Mouse (Mus musculus) liver, adult 2 months (tissue): ENCODE measurements around the gene Slc26a8. TPM values are rescaled to one million over a fixed set of nuclear protein-coding genes. Genes with fewer than 3 reads are reported as not detected.

Experiments
- DNase-seq: peaks from one replicate; pipeline ENCODE4 v3.0.0-alpha.2; 2011; ENCODE audit warnings: low read depth, low spot score; ENCODE audit errors: extremely low read depth
- H3K27ac ChIP-seq: fragments of 200-500 bp; replicated peaks from 2 replicates; pipeline ENCODE4 v1.5.1; 2012; ENCODE audit warnings: low read depth, mild to moderate bottlenecking, control low read depth, inconsistent platforms, low read length; ENCODE audit not compliant: insufficient read depth
- H3K27me3 ChIP-seq: fragments of 200-500 bp; 2 replicates; pipeline ENCODE4 v1.6.1; 2012; ENCODE audit warnings: mild to moderate bottlenecking, moderate library complexity, low read length, inconsistent platforms; ENCODE audit not compliant: control insufficient read depth, insufficient read depth
- H3K36me3 ChIP-seq: fragments of 200-500 bp; 2 replicates; pipeline ENCODE4 v1.6.1; 2012; ENCODE audit warnings: low read length, inconsistent platforms; ENCODE audit not compliant: control insufficient read depth, insufficient read depth
- H3K4me1 ChIP-seq: fragments of 200-500 bp; 2 replicates; pipeline ENCODE4 v1.6.1; 2011; ENCODE audit warnings: low read length; ENCODE audit not compliant: control insufficient read depth, insufficient read depth
- H3K4me3 ChIP-seq: fragments of 200-500 bp; 2 replicates; pipeline ENCODE4 v1.5.1; 2011; ENCODE audit warnings: low read depth, mild to moderate bottlenecking, control low read depth, low read length, moderate library complexity; ENCODE audit not compliant: insufficient read depth
- H3K79me2 ChIP-seq: fragments of 200-500 bp; 2 replicates; pipeline ENCODE4 v1.6.1; 2012; ENCODE audit warnings: inconsistent platforms, mild to moderate bottlenecking, low read length, moderate library complexity; ENCODE audit not compliant: control insufficient read depth, insufficient read depth
- H3K9ac ChIP-seq: fragments of 200-500 bp; 2 replicates; pipeline ENCODE4 v1.6.1; 2012; ENCODE audit warnings: low read depth, mild to moderate bottlenecking, control low read depth, inconsistent platforms, low read length
- CTCF ChIP-seq: fragments of 200-500 bp; IDR thresholded peaks from 2 replicates; pipeline ENCODE4 v1.5.1; 2011; ENCODE audit warnings: low read depth, low read length, control low read depth
- POLR2A ChIP-seq: fragments of 200-500 bp; IDR thresholded peaks from 2 replicates; pipeline ENCODE4 v1.6.1; 2011; ENCODE audit warnings: low read length, control low read depth; ENCODE audit not compliant: insufficient read depth; ENCODE audit errors: extremely low read depth
- WGBS: fragments of 180-500 bp; shearing (Covaris S2); methylation state at CpG from one replicate; pipeline ENCODE4 v1.1.7; 2018; 5-methylcytosine and 5-hydroxymethylcytosine counted together
- polyA plus RNA-seq: library from polyadenylated mRNA; depleted of rRNA; stranded (reverse); fragments of >200 nt; gene quantifications from 2 replicates; pipeline ENCODE4 v1.2.3, GENCODE M21; 2012
- total RNA-seq: library from RNA; depleted of rRNA; stranded (reverse); fragments of >200 nt; gene quantifications from 2 replicates; pipeline ENCODE4 v1.2.3, GENCODE M21; 2014

Gene Slc26a8
- total and polyA plus RNA-seq, 2 experiments = 0.11 TPM; not detected in 1

DNA sequence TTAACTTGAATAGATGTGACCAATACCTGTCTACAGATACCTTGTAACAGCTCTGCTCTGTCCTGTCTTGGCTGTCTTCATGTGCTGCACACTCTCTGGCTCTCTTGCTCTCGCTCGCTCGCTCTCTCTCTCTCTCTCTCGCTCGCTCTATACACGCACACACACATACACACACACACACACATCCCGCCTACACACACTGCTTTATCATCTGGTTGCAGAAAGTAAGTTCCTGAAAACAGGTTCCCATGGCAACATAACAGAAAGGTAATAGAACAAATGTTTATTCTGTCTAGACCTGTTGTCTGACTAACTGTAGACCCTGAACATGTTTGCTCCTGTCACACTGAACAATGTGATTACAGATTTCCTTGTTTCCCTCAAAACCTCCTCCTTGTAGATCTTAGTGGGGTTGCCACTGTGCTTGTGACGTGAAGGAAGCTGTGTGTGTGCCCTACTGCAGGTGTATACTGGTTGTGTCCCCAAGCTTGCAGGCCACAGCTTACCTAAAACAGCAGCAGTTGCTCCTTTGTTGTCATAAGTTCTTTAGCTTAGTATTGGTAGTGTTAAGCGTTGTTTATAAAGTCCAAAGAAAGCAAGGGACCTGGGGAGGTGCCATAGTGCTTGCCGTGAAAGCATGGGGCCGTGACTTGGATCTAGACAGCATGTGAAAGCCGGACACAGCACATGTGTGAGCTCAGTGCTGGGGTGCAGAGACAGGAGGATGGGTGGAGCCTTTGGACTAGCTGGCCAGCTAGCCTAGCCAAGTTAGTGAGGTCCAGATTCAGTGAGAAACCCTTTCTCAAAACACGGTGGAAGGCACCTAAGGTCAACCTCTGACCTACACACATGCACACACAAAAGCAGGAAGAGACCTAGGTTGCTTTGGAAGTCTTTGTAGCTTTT, 7.5 kb upstream of the Slc26a8 start:
- Histone ChIP-seq H3K36me3 (no peaks in the 10 kb centered on the region), H3K79me2 (peaks cover 27% of the 10 kb centered on the region), H3K4me1 (peaks cover 46% of the 10 kb centered on the region), H3K4me3 (no peak overlapping the region), H3K9ac (peak overlapping the region; percentile 38), H3K27me3 (no peaks in the 10 kb centered on the region), H3K27ac (peak overlapping the region; percentile 71)
- TF ChIP-seq CTCF = no peak
- TF ChIP-seq POLR2A = no peak
- peak; percentile 84 for DNase-seq
- WGBS = 15% methylated on average over 13 of the region's 13 CpGs

DNA sequence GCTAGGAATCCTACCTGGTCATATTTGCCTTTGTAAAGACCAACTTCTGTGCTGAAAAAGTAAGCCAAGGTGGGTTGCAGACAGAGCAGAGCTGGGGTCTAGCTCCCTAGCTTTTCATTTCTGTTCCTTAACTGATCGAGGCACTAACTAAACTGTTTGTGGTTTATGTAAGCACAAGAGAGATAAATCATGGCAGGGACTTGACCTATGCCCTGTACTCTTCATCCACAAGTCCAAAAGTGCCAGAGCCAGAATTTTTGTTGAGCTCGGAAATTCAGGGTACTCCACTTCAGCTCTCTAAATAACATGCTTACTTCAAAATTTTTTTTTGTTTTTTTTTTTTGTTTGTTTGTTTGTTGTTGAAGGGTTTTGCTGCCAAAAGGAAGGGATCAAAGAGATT, 6.6 kb upstream of the Slc26a8 start:
- Histone ChIP-seq H3K27me3 (no peaks in the 10 kb centered on the region), H3K4me3 (no peak overlapping the region), H3K4me1 (peaks cover 46% of the 10 kb centered on the region), H3K9ac (peak overlapping the region; percentile 72), H3K79me2 (peaks cover 32% of the 10 kb centered on the region), H3K36me3 (no peaks in the 10 kb centered on the region), H3K27ac (peak overlapping the region; percentile 93)
- 6% methylated on average over 2 of the region's 2 CpGs for WGBS
- DNase-seq = peak; percentile 93
- TF ChIP-seq POLR2A (no peak), CTCF (no peak)

DNA sequence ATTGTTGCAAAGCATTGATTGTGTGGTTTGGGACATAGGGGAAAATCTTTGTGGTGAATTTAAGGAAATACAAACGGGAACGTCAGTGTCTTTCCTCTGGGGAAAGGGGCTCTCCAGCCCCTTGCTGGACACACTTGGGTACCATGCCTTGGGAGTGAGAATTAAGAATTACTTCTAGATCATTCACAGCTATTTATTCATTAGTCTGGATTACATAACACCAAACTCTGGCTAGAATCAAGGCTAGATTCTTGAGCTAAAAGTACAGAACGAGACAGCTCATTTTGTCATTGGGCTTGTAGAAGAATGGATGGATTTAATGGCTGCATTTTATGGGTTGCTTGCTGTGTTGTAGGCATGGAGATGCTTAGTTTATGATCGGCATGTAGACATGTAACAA, 4.8 kb upstream of the Slc26a8 start:
- peaks cover 25% of the 10 kb centered on the region for H3K79me2 ChIP-seq
- H3K4me1 ChIP-seq = peaks cover 44% of the 10 kb centered on the region
- WGBS = 50% methylated on average over 4 of the region's 4 CpGs
- no peak overlapping the region; the same call in 1 of the 2 replicates for H3K27ac ChIP-seq
- no peak overlapping the region for H3K9ac ChIP-seq
- no peak overlapping the region for H3K4me3 ChIP-seq
- peak; percentile 40 for DNase-seq
- H3K27me3 ChIP-seq = no peaks in the 10 kb centered on the region
- TF ChIP-seq CTCF = no peak
- no peak for TF ChIP-seq POLR2A
- no peaks in the 10 kb centered on the region for H3K36me3 ChIP-seq

DNA sequence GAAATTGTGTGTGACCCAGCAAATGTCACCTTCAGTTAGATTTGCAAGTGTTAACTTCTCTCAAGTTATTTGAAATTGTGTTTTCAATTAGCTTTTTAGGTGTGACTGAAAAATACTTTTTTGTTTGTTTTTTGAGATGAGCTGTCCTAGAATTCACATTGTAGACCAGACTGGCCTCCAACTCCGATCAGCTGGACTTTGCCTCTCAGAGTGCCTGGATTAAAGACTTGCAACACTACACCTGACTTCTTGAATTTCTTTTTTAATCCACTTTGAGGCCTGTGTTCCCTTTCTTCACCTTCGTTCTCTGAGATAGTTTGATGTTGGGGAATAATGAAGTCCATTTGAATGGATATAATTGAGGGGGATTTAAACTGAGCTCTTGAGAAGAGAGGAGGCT, 4.0 kb upstream of the Slc26a8 start:
- H3K79me2 ChIP-seq = peaks cover 23% of the 10 kb centered on the region
- H3K9ac ChIP-seq = no peak overlapping the region
- no peaks in the 10 kb centered on the region for H3K27me3 ChIP-seq
- H3K4me1 ChIP-seq = peaks cover 43% of the 10 kb centered on the region
- peak overlapping the region; percentile 30 for H3K27ac ChIP-seq
- 25% methylated on average over 2 of the region's 2 CpGs for WGBS
- peak; percentile 85 for DNase-seq
- no peak overlapping the region for H3K4me3 ChIP-seq
- H3K36me3 ChIP-seq = no peaks in the 10 kb centered on the region
- no peak for TF ChIP-seq CTCF
- TF ChIP-seq POLR2A = no peak

DNA sequence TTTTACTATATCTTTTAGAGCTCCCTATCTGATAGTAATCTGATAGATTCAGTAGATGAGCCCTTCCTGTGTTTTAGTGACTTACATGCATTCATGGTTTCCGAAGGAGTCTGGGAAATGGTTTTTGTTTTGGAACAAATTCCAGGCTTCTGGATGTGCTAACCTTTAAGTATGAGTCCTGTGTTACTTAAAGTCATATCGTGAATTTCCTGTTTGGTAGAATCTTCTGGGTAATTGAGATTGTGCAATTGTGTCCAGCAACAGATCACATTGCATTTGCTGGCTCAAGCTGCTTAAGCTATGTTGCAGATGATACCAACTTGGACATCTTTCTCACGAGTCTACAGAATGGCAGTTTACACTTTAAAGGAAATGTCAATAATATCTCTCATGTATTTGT, 3.1 kb upstream of the Slc26a8 start:
- peak; percentile 88 for DNase-seq
- no peak for TF ChIP-seq POLR2A
- TF ChIP-seq CTCF = no peak
- Histone ChIP-seq H3K9ac (no peak overlapping the region), H3K27ac (no peak overlapping the region), H3K4me1 (peaks cover 39% of the 10 kb centered on the region), H3K4me3 (peak overlapping the region; percentile 97; the same call in 1 of the 2 replicates), H3K79me2 (peaks cover 23% of the 10 kb centered on the region), H3K36me3 (no peaks in the 10 kb centered on the region), H3K27me3 (no peaks in the 10 kb centered on the region)
- WGBS = under 1% methylated on average over 3 of the region's 3 CpGs

DNA sequence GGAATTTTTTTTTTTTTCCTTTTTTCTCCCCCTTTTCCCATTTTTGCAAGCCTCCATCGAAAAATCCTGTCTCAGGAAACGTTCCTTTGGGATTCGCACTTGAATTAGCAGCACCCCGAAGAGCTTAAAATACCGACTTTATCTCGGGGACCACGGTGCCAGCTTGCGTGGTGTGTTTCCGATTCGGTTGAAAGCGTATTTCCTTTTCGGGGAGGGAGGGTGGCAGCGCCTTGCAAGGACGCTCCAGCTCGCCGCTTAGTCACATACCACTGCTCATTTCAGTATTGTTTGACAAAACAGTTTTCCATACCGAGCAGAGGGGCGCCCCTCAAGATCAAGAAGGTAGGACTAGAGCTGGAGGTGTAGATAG, 2.3 kb upstream of the Slc26a8 start:
- under 1% methylated on average over 18 of the region's 18 CpGs for WGBS
- TF ChIP-seq POLR2A = no peak
- TF ChIP-seq CTCF = no peak
- Histone ChIP-seq H3K27ac (peak overlapping the region; percentile 71), H3K79me2 (peaks cover 23% of the 10 kb centered on the region), H3K4me3 (peak overlapping the region; percentile 97), H3K36me3 (no peaks in the 10 kb centered on the region), H3K27me3 (no peaks in the 10 kb centered on the region), H3K9ac (peak overlapping the region; percentile 98), H3K4me1 (peaks cover 32% of the 10 kb centered on the region)
- peak; percentile 64 for DNase-seq
